Mouse (Mus musculus): ENCODE results near the gene Sec16b.

Gene Sec16b

GRCm38 (mm10) chr1:157558145-157558544 lies 51.6 kb downstream of the Sec16b start:
- no peak for DNase-seq (ENCODE audit: extremely low spot score)

GRCm38 (mm10) chr1:157559986-157560385 lies 53.5 kb downstream of the Sec16b start:
- no peak for DNase-seq (ENCODE audit: extremely low spot score)

GRCm38 (mm10) chr1:157560654-157561386 lies 54.3 kb downstream of the Sec16b start:
- DNase-seq (ENCODE audit: extremely low spot score), result peak; percentile 51

GRCm38 (mm10) chr1:157567819-157568218 lies 61.3 kb downstream of the Sec16b start:
- DNase-seq (ENCODE audit: extremely low spot score), result no peak

- no peak for DNase-seq (ENCODE audit: extremely low spot score)
Measured at GRCm38 (mm10) chr1:157569263-157570090, 62.9 kb downstream of the Sec16b start.

- no peak for DNase-seq (ENCODE audit: extremely low spot score)
Measured at GRCm38 (mm10) chr1:157575316-157575715, 68.8 kb downstream of the Sec16b start.

DNA sequence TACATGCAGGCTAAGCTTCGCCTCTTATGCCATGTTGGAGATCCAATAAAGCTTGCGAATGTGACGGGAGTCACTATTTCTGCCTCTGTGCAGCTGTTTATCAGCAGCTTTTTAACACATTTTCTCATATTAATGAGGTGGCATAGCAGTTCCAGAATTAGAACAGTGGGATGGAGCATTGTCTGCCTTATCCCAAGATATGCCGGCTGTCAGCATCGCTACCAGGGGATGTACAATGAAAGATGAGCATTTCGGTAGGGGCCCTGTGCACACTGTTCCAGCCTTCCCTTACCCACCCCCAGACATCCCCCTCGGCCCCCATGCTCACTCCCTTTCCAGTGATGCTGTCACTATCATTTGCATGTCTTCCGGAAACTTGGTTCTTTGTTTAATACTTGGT lies 71.8 kb downstream of the Sec16b start:
- DNase-seq (ENCODE audit: extremely low spot score), result no peak

DNA sequence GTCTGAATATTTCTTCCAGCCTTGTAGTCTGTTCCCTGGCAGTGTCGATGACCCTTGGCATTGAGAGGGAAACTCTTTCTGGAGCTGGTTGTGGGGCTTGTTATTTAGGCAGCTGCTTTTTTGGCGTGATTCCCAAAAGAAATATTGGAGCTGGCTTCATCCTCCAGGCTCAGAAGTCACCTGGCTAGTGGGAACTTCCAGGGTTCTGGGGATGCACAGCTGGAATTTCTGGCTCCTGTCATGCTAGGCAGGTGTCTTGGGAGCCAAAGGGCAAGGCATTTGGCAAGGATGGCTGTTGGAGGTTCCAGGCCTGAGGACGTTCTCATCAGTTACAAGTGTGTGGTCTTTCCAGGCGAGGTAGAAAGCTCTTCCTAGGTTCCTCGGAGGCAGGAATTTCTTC lies 80.0 kb downstream of the Sec16b start:
- no peak for DNase-seq (ENCODE audit: extremely low spot score)

- no peak for DNase-seq (ENCODE audit: extremely low spot score)
Measured at GRCm38 (mm10) chr1:157592039-157592438, 85.5 kb downstream of the Sec16b start.

DNA sequence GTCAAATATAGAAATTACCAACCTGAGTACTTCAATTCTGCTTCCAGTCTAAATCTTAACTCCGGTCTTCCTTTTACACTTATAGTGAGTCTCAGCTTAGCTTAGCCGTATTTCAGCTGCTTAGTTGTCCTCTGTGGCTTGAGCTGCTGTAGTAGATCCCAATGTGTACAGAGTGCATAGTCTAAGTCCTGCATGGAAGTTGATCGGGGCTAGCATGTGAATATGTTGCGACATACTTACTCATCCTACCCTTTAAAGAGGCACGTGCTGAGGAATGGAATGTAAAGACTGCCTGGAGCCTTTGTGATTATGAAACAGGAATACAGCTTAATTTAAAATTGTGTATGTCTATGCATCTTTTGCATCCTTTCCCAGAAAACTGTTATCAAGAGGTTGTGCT lies 88.0 kb downstream of the Sec16b start:
- no peak for DNase-seq (ENCODE audit: extremely low spot score)

DNA sequence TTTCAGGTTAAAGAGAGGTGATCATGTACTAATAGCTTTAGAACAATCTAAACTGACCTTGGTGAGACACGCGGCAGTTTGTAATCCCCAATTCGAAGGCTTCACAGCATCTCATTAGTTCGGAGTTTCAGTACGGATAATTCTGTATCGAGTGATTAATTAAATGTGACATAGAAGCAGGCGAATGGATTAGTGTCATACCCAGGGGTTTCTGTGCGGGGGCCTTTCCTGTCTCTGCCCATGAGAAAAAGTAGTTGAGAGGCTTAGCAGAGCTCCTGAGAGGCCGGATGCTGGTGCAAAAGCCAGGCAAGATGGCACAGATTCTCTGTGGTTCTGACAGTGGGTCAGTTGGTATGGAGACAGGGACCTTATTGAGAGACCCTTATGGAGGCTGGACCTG lies 88.6 kb downstream of the Sec16b start:
- DNase-seq (ENCODE audit: extremely low spot score), result no peak

DNA sequence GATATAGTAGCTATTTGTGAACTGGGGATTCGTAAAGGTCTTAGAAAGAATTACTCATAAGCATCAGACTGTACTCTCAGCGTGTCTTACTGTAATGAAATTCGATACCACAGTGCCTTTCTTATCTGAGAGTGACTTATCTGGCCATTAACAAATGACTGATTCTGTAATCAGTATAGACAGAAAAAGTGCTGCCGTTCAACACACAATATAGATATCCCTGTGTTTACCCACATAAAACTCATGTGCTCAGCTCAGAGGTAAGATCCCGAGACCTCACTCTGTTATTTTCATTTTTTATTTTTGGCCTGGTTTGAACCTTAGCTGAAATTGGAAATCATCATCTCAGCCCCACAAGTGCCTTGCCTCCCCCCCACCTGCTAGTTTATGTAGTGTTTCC lies 98.0 kb downstream of the Sec16b start:
- DNase-seq (ENCODE audit: extremely low spot score), result no peak

Measured in embryo, embryonic 9.5 days (tissue).